Mouse (Mus musculus) stomach, embryonic 16.5 days (tissue): Measurements from ENCODE around the gene Ssbp4. TPM values are rescaled to one million over a fixed set of nuclear protein-coding genes. Genes with fewer than 3 reads are reported as not detected.

Experiments used
- ATAC-seq: fragments of 200-750 bp; cut with Nextera tagmentation; 2 replicates; pipeline ENCODE4 v1.8.0; 2017; ENCODE audit warnings: moderate number of reproducible peaks, moderate TSS enrichment; ENCODE audit not compliant: insufficient read depth, low FRiP score
- H3K27ac ChIP-seq: fragments of 300-500 bp; sonication (generic); 2 replicates; pipeline ENCODE4 v1.5.1; 2014; ENCODE audit warnings: low read length
- H3K27me3 ChIP-seq: fragments of 300-500 bp; sonication (generic); 2 replicates; pipeline ENCODE4 v1.6.1; 2014; ENCODE audit warnings: low read length, control low read depth, mixed read lengths; ENCODE audit not compliant: control insufficient read depth, insufficient read depth
- H3K36me3 ChIP-seq: fragments of 300-500 bp; sonication (generic); 2 replicates; pipeline ENCODE4 v1.6.1; 2014; ENCODE audit warnings: low read length; ENCODE audit not compliant: control insufficient read depth, insufficient read depth
- H3K4me1 ChIP-seq: fragments of 300-500 bp; sonication (generic); 2 replicates; pipeline ENCODE4 v1.6.1; 2014; ENCODE audit warnings: low read length, control low read depth, mixed read lengths; ENCODE audit not compliant: control insufficient read depth, insufficient read depth
- H3K4me2 ChIP-seq: fragments of 300-500 bp; sonication (generic); 2 replicates; pipeline ENCODE4 v1.6.1; 2014; ENCODE audit warnings: low read depth, low read length, mixed read lengths
- H3K4me3 ChIP-seq: fragments of 300-500 bp; sonication (generic); replicated peaks from 2 replicates; pipeline ENCODE4 v1.5.1; 2014; ENCODE audit warnings: mild to moderate bottlenecking, low read length
- H3K9ac ChIP-seq: fragments of 300-500 bp; sonication (generic); 2 replicates; pipeline ENCODE4 v1.6.1; 2014; ENCODE audit warnings: low read length
- H3K9me3 ChIP-seq: fragments of 300-500 bp; sonication (generic); replicated peaks from 2 replicates; pipeline ENCODE4 v1.6.1; 2016; ENCODE audit warnings: low read length, control low read depth; ENCODE audit not compliant: control insufficient read depth
- WGBS: fragments of 180-500 bp; shearing (Covaris S2); extraction: QIAGEN DNeasy Blood & Tissue Kit; methylation state at CpG from one replicate; pipeline ENCODE4 v1.1.7; 2014; 5-methylcytosine and 5-hydroxymethylcytosine counted together
- polyA plus RNA-seq: library from polyadenylated mRNA; unstranded; fragments of >200 nt; fragmentation: Nextera tagmentation; extraction: Ambion mirVana; gene quantifications from 2 replicates; pipeline ENCODE4 v1.2.1, GENCODE M21; 2015

The Ssbp4 gene
- polyA plus RNA-seq, 1 experiment from 2014 or later, result 68.3 TPM

DNA sequence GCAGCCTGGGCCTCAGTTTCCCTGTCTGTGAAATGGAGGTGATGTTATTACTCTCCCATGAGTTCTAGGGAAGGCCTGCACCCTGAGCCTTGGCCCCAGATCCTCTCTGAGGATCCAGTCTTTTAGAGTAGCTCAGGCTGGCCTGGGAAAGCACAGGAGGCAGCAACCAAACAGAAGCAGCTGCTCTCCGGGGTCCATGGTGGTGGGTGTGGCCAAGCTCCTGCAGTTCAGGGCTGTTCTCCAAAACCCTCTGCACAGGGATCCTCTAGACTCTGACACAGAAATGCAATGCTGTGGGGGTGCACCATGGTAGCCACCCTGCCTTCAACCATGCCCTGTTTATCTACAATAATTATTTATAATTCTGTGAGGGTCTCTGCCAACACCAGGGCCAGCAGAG, 5.1 kb upstream of the Ssbp4 start:
- 8% methylated on average over 1 of the region's 1 CpGs for WGBS
- Histone ChIP-seq H3K4me3 (no peak overlapping the region), H3K36me3 (no peaks in the 10 kb centered on the region), H3K4me2 (no peak overlapping the region), H3K4me1 (peaks cover 24% of the 10 kb centered on the region), H3K9me3 (no peaks in the 10 kb centered on the region), H3K27me3 (no peaks in the 10 kb centered on the region), H3K9ac (no peak overlapping the region; the same call in 1 of the 2 replicates), H3K27ac (peak overlapping the region; percentile 38)
- no peak for ATAC-seq

DNA sequence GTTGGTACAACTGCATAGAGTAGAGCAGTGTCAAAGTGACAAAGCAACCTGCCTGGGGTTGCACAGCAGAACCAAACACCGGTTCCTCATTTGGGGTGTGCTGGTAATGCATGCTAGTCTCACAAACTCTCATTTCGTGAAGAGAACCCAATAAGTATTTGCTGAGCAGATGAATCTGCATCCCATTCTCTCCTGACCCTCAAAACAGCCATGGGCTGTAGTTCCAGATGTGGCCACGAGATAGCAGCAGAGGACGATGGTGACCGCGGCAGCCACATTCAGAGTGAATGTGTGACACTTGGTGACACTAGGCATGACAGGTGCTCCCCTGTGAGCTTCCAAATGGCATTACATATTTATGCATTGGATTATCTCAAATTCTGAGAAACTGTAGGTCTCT, 3.2 kb upstream of the Ssbp4 start:
- Histone ChIP-seq H3K9ac (peak overlapping the region; percentile 97), H3K27ac (peak overlapping the region; percentile 98), H3K4me2 (peak overlapping the region; percentile 98), H3K9me3 (no peaks in the 10 kb centered on the region), H3K36me3 (no peaks in the 10 kb centered on the region), H3K4me1 (peaks cover 32% of the 10 kb centered on the region), H3K4me3 (peak overlapping the region; percentile 85), H3K27me3 (no peaks in the 10 kb centered on the region)
- no peak for ATAC-seq
- WGBS, result under 1% methylated on average over 6 of the region's 6 CpGs

GRCm38 (mm10) chr8:70610796-70611771, 2.4 kb upstream of the Ssbp4 start:
- Histone ChIP-seq H3K9ac (peak overlapping the region; percentile 97), H3K36me3 (no peaks in the 10 kb centered on the region), H3K9me3 (no peaks in the 10 kb centered on the region), H3K27me3 (no peaks in the 10 kb centered on the region), H3K27ac (peak overlapping the region; percentile 98), H3K4me1 (peaks cover 33% of the 10 kb centered on the region), H3K4me3 (peak overlapping the region; percentile 85), H3K4me2 (peak overlapping the region; percentile 98)
- no peak; the same call in 1 of the 2 replicates for ATAC-seq
- WGBS, result under 1% methylated on average over 54 of the region's 54 CpGs

GRCm38 (mm10) chr8:70609849-70610795, 1.4 kb upstream of the Ssbp4 start:
- no peaks in the 10 kb centered on the region for H3K9me3 ChIP-seq
- peak overlapping the region; percentile 98 for H3K27ac ChIP-seq
- H3K4me2 ChIP-seq, result peak overlapping the region; percentile 98
- peak overlapping the region; percentile 97 for H3K9ac ChIP-seq
- WGBS, result under 1% methylated on average over 43 of the region's 45 CpGs
- peaks cover 33% of the 10 kb centered on the region for H3K4me1 ChIP-seq
- no peaks in the 10 kb centered on the region for H3K27me3 ChIP-seq
- no peaks in the 10 kb centered on the region for H3K36me3 ChIP-seq
- peak overlapping the region; percentile 85 for H3K4me3 ChIP-seq
- peak; percentile 81 for ATAC-seq

DNA sequence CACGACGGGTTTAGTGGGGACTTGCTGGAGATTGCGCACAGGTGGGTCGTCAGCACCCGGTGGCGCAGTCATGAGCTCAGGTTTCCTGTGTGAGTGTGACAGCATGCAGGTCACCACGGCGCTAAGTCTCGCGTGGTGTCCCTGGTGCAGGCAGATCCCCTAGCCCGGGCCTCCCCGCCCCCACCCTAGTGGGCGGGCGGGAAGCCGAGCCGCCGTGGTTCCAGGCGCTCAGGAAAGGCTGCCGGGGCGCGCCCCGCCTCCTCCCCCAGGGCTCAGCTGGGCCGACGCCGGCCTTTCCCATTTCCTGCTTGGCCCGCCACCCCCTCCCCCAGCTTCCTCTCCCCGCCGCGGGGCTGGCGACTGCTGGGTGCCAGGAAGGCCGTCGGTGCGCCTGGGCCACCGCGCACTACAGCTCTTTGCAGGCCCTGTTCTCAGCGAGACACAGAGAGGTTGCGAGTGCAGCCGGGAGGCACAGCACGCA, 736 bp upstream of the Ssbp4 start:
- Histone ChIP-seq H3K27me3 (no peaks in the 10 kb centered on the region), H3K27ac (peak overlapping the region; percentile 98), H3K36me3 (no peaks in the 10 kb centered on the region), H3K4me2 (peak overlapping the region; percentile 98), H3K4me1 (peaks cover 33% of the 10 kb centered on the region), H3K9ac (peak overlapping the region; percentile 97), H3K9me3 (no peaks in the 10 kb centered on the region), H3K4me3 (peak overlapping the region; percentile 85)
- WGBS, result under 1% methylated on average over 37 of the region's 39 CpGs
- ATAC-seq, result peak; percentile 77

GRCm38 (mm10) chr8:70607898-70608748, 549 bp downstream of the Ssbp4 start:
- 0 out of 2 replicates have a peak, but pooled peaks cover under 1% of the 10 kb centered on the region for H3K9me3 ChIP-seq
- H3K27me3 ChIP-seq, result no peaks in the 10 kb centered on the region
- 1% methylated on average over 84 of the region's 84 CpGs for WGBS
- no peaks in the 10 kb centered on the region for H3K36me3 ChIP-seq
- H3K9ac ChIP-seq, result peak overlapping the region; percentile 97
- H3K4me2 ChIP-seq, result peak overlapping the region; percentile 98
- H3K4me1 ChIP-seq, result peaks cover 27% of the 10 kb centered on the region
- no peak for ATAC-seq
- peak overlapping the region; percentile 98 for H3K27ac ChIP-seq
- peak overlapping the region; percentile 85 for H3K4me3 ChIP-seq

- Histone ChIP-seq H3K27ac (peak overlapping the region; percentile 68; the same call in 1 of the 2 replicates), H3K4me2 (peak overlapping the region; percentile 98), H3K36me3 (no peaks in the 10 kb centered on the region), H3K4me1 (peaks cover 26% of the 10 kb centered on the region), H3K27me3 (no peaks in the 10 kb centered on the region), H3K9ac (peak overlapping the region; percentile 97), H3K4me3 (peak overlapping the region; percentile 85), H3K9me3 (0 out of 2 replicates have a peak, but pooled peaks cover 4% of the 10 kb centered on the region)
- 22% methylated on average over 6 of the region's 6 CpGs for WGBS
- ATAC-seq, result no peak
Measured at GRCm38 (mm10) chr8:70607603-70607897, 1.1 kb downstream of the Ssbp4 start.
